Mouse (Mus musculus) kidney, adult 10 weeks (tissue): ENCODE results near the gene Olfr535. TPM values are rescaled to one million over a fixed set of nuclear protein-coding genes. Genes with fewer than 3 reads are reported as not detected.

Source experiments
- polyA plus RNA-seq: library from polyadenylated mRNA; stranded (reverse); fragments of 350-450 nt; fragmentation: Illumina TruSeq; extraction: RNeasy Lipid Tissue Mini Kit (QIAGEN cat#74804); gene quantifications from one replicate; pipeline ENCODE4 v1.2.3, GENCODE M21; 2014; ENCODE audit warnings: low read depth, low replicate concordance

Gene Olfr535
- polyA plus RNA-seq = not detected

DNA sequence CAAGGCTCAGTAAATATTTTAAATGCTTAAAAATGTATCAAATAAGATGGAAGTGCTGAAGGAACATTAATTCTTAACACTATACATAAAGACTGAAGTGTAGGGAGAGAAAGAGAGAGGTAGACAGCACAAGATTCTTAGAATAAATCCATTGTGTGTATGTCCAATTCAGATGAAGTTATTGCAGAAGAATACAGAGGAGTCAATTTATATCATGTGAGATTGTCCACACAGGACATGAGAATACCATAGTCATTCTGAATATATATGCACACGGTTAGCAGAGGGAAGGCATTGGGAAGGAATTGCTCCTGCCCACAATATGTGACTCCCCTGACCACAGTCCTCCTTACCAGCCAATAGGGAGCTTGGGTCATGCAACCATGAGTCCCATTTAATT lies at the start of gene Olfr535:
TSS of gene Olfr535 (plus strand) at position 301 of the 400 bp plus-strand sequence.

GRCm38 (mm10) chr7:140463070-140463469 lies 20.9 kb upstream of the Olfr535 start, which contains the start of gene Olfr533:
TSS of gene Olfr533 (plus strand) at chr7:140463370.

GRCm38 (mm10) chr7:140507346-140508021 lies 23.5 kb downstream of the Olfr535 start, which contains the start of gene Olfr536:
TSS of gene Olfr536 (minus strand) at chr7:140507396.

Other genes starting within 250 kb of the Olfr535 start
- gene 5830411N06Rik, start 236.9 kb upstream of the Olfr535 start, polyA plus RNA-seq = not detected
- not detected for gene Olfr525, start 163.4 kb upstream of the Olfr535 start, polyA plus RNA-seq
- gene Olfr527, start 150.2 kb upstream of the Olfr535 start, polyA plus RNA-seq = not detected
- gene Olfr60, start 122.5 kb upstream of the Olfr535 start, polyA plus RNA-seq = not detected
- not detected for gene Olfr530, start 107.9 kb upstream of the Olfr535 start, polyA plus RNA-seq
- not detected for gene Olfr531, start 81.3 kb upstream of the Olfr535 start, polyA plus RNA-seq
- not detected for gene Olfr532, start 62.6 kb upstream of the Olfr535 start, polyA plus RNA-seq
- not detected for gene Olfr533, start 20.8 kb upstream of the Olfr535 start, polyA plus RNA-seq
- gene Olfr536, start 23.2 kb downstream of the Olfr535 start, polyA plus RNA-seq = not detected
- gene Olfr538, start 83.7 kb downstream of the Olfr535 start, polyA plus RNA-seq = not detected
- gene Olfr46, start 117.1 kb downstream of the Olfr535 start, polyA plus RNA-seq = not detected
- gene Olfr61, start 144.8 kb downstream of the Olfr535 start, polyA plus RNA-seq = not detected
- not detected for gene Olfr53, start 162.2 kb downstream of the Olfr535 start, polyA plus RNA-seq
- not detected for gene Olfr539, start 175.7 kb downstream of the Olfr535 start, polyA plus RNA-seq
- not detected for gene Olfr45, start 197.7 kb downstream of the Olfr535 start, polyA plus RNA-seq
- gene Olfr541, start 213.1 kb downstream of the Olfr535 start, polyA plus RNA-seq = not detected